Mouse (Mus musculus) erythroblast, embryonic 14.5 days (primary cell): Measurements from ENCODE around the gene Tmem236. TPM values are rescaled to one million over a fixed set of nuclear protein-coding genes. Genes with fewer than 3 reads are reported as not detected.

Source experiments
- H3K27me3 ChIP-seq: 2 replicates; pipeline ENCODE4 v1.6.1; 2012; ENCODE audit warnings: inconsistent platforms; ENCODE audit not compliant: control insufficient read depth
- H3K36me3 ChIP-seq: 2 replicates; pipeline ENCODE4 v1.6.1; 2012; ENCODE audit warnings: mild to moderate bottlenecking, inconsistent platforms; ENCODE audit not compliant: control insufficient read depth
- H3K4me1 ChIP-seq: 2 replicates; pipeline ENCODE4 v1.6.1; 2012; ENCODE audit warnings: inconsistent platforms; ENCODE audit not compliant: control insufficient read depth
- H3K4me3 ChIP-seq: replicated peaks from 2 replicates; pipeline ENCODE3; 2012; ENCODE audit warnings: moderate library complexity, mild to moderate bottlenecking, inconsistent platforms
- H3K9me3 ChIP-seq: 2 replicates; pipeline ENCODE4 v1.6.1; 2012; ENCODE audit warnings: low read length, inconsistent platforms, mixed read lengths; ENCODE audit not compliant: control insufficient read depth
- GATA1 ChIP-seq: IDR thresholded peaks from 2 replicates; pipeline ENCODE4 v1.6.1; 2012; ENCODE audit warnings: low read length, inconsistent platforms, mixed read lengths
- TAL1 ChIP-seq: IDR thresholded peaks from 3 replicates; pipeline ENCODE4 v1.6.1; 2012; ENCODE audit warnings: low read length, inconsistent platforms, mixed read lengths
- polyA plus RNA-seq: library from polyadenylated mRNA; stranded (reverse); fragments of >175 nt; gene quantifications from 2 replicates; pipeline ENCODE4 v1.2.3, GENCODE M21; 2012

The Tmem236 gene
- polyA plus RNA-seq, 1 experiment: not detected

DNA sequence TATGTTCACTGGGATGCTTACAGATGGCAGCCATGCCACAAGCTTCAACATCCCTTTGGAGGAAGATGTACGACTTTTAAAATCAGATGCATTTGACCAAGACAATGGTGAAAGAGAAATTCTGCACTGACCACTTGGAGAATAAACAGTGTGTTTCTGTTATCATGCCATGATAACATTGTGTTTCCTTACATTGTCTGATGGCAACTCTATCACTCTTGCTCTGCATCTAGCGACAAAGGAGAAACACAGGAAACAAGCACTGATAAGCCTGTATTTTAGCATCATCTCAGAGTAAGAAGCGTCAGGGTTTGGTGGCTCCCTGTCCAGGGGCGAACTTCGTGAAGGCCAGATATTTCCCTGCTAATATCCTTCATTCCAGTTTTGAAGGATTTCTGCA is 61.0 kb downstream of the Tmem236 start:
- Histone ChIP-seq H3K36me3 (no peaks in the 10 kb centered on the region), H3K27me3 (no peaks in the 10 kb centered on the region)
- TF ChIP-seq GATA1 (no peak), TAL1 (no peak)

DNA sequence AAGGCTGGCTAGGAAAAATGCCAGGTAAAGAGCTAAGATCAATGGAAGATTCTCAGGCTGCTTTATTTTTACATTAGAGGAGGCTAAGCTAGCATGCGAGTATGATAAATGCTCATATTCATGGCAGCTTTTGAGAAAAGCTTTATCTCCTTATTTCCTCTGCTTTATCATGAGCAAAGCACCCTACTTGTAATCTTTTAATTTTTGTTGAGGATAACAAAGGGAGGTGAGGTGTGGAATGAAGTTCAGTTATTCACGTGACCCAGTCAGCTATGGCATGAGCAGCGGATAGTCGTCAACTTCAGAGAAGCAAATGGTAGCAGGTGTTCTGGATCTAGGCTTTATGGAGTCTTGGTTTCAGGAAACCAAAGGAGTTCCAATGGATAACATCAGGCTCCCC is 62.6 kb downstream of the Tmem236 start:
- Histone ChIP-seq H3K27me3 (no peaks in the 10 kb centered on the region), H3K36me3 (no peaks in the 10 kb centered on the region), H3K9me3 (no peaks in the 10 kb centered on the region), H3K4me3 (no peak overlapping the region), H3K4me1 (no peaks in the 10 kb centered on the region)
- TF ChIP-seq TAL1: no peak
- TF ChIP-seq GATA1: no peak

More for the DNA sequence above, 61.0 kb downstream of the Tmem236 start:
- Histone ChIP-seq H3K4me1 (no peaks in the 10 kb centered on the region), H3K9me3 (no peaks in the 10 kb centered on the region), H3K4me3 (no peak overlapping the region)

DNA sequence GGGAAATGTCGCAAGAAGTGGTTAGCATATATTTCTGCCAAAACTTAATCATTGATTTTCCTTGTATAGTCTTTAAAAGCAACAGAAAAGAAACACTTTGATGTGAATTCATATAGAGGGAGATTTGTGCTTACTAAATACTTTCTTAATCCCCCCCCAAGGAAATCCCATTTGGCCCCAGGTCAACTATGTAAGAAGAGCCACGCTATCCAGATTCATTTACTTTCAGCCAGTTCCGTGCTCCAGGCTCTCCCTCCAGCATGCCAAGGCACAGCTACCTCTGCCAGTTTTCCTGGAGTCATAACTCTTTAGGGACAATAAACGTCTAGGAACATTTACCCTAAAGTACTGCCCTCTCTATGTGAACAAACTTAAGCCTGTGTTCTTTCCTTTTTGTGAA is 63.4 kb downstream of the Tmem236 start:
- Histone ChIP-seq H3K27me3 (no peaks in the 10 kb centered on the region), H3K4me3 (no peak overlapping the region), H3K4me1 (no peaks in the 10 kb centered on the region), H3K9me3 (no peaks in the 10 kb centered on the region), H3K36me3 (no peaks in the 10 kb centered on the region)
- no peak for TF ChIP-seq TAL1
- no peak for TF ChIP-seq GATA1

DNA sequence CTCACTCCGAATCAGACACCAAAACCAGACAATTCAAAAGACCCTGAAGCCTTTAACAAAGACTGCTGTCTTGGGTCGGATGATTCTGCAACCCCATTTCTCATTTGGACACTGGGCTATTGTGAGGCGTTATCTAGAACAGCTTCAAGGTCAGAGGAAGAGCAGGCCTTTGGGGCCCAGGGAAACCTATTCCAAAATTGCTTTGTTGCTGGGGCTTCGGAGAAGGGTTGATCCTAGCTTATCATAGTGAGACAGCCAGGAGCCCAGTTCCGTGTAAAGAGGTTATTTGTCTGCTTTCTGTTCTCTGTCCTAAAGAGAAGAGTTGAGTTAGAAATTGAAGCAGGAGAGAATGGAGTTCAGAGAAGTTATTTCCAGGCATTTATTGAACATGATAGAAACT is 64.8 kb downstream of the Tmem236 start:
- Histone ChIP-seq H3K36me3 (no peaks in the 10 kb centered on the region), H3K4me3 (no peak overlapping the region), H3K9me3 (no peaks in the 10 kb centered on the region), H3K27me3 (no peaks in the 10 kb centered on the region), H3K4me1 (no peaks in the 10 kb centered on the region)
- TF ChIP-seq TAL1 (no peak), GATA1 (no peak)

DNA sequence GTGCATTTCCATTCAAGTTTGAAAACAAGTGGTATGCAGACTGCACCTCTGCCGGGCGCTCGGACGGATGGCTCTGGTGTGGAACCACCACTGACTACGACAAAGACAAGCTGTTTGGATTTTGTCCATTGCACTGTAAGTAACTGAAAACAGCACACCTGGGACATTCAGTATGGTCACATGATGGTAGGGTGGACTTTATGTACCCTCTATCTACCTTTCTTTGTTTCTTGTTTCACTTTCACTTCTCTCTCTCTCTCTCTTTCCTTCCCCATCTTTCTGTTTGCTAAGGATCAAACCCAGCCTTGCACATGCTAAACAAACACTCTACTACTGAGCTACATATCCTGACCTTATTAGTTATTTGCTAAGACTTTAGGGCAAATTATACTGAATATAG is 69.8 kb downstream of the Tmem236 start:
- TF ChIP-seq GATA1 (no peak), TAL1 (no peak)
- no peak overlapping the region for H3K4me3 ChIP-seq

DNA sequence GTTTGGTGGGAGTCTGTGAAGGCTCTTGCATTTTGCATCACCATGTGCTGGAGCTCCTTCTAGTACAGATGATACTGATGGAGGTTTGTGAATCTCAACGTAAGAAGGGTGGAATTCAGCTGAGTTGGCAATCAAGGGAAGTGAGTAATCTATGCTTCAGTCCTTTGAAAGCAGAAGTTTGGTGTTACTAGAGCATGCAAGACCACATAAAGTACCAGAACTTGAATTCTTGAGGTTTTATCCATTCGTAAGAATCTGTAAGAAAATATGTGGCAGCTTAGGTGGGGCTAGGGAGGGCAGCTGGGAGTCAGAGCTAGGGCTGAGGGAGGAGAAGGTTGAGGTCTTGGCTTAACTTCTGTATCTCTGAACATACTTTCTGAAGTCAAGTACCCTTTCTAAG is 70.3 kb downstream of the Tmem236 start:
- H3K36me3 ChIP-seq: no peaks in the 10 kb centered on the region
- H3K27me3 ChIP-seq: no peaks in the 10 kb centered on the region
- H3K4me3 ChIP-seq: no peak overlapping the region
- H3K9me3 ChIP-seq: no peaks in the 10 kb centered on the region
- no peak for TF ChIP-seq TAL1
- TF ChIP-seq GATA1: no peak
- H3K4me1 ChIP-seq: no peaks in the 10 kb centered on the region

More for the DNA sequence above, 69.8 kb downstream of the Tmem236 start:
- no peaks in the 10 kb centered on the region for H3K36me3 ChIP-seq
- H3K4me1 ChIP-seq: no peaks in the 10 kb centered on the region
- no peaks in the 10 kb centered on the region for H3K27me3 ChIP-seq
- no peaks in the 10 kb centered on the region for H3K9me3 ChIP-seq

DNA sequence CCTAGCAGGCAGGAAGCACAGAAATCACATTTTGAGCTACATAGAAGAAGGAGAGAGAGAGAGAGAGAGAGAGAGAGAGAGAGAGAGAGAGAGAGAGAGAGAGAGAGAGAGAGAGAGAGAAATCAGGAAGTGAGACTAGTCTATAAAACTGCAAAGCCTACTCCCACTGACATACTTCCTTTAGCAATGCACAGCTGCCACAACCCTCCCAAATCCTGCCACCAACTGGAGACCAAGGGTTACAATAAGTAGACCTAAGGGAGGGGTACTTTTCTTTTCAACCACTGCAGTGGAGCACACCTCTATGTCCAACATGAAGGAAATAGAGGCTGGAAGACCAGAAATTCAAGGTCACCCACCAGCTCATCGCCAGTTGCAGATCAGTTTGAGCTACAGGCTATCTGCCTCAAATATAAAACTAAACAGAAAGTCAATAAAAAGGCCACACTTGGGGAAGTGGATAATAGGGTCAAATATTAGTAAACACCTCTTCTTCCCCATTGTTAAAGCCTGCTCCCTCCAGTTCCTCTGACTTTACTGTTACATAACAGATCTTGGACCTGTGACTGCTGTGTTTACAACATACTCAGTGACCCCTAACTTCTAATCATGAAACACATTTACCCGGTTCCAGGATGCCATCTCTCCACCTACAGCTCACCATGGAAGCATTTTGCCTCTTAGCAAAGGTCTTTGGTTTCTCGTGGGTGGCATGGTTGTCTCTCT is 75.7 kb downstream of the Tmem236 start:
- Histone ChIP-seq H3K27me3 (no peaks in the 10 kb centered on the region), H3K9me3 (no peaks in the 10 kb centered on the region), H3K4me3 (no peak overlapping the region), H3K36me3 (no peaks in the 10 kb centered on the region), H3K4me1 (no peaks in the 10 kb centered on the region)
- TF ChIP-seq TAL1 (no peak), GATA1 (no peak)

DNA sequence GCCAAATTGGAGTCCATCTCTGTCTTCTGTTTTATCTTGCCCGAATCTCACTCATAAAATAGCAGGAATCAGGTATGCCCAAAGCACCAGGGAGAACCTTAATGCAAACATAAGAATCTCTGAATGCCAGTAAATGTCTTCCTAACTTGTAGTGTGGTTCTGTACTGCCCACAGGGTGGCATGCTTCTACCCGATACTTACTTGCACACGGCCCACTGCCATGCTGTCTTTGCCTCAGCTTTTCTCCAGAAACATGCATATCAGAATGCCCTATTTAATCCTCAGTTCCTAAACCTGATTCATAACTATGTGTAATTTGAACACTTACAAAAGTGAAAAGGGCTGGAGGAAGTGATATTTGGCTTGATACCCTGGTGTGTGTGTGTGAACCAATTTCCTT is 77.6 kb downstream of the Tmem236 start:
- TF ChIP-seq GATA1 (no peak), TAL1 (no peak)
- H3K4me3 ChIP-seq: no peak overlapping the region
- H3K9me3 ChIP-seq: no peaks in the 10 kb centered on the region

DNA sequence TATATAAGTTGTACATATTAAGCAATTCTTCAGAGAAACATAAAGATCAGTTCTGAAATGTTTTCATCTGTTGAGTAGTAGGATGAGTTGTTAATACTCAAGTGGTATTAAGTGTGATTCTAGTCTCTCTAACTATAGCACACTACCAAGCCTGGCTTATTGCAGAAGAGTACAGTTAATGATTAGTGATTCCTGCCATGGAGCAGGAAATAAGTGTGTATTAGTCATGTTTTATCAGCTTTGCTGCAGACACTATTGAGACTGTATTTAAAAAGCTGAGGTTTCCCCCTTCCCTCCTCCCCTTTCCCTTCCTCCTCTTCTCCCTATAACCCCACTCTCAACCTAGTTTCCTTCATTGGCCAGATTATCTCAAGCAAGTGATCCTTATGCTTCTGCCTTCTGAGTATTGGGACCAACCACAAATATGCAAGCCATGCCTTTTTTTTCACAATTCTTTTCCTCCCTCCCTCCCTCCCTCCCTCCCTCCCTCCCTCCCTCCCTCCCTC is 84.1 kb downstream of the Tmem236 start:
- Histone ChIP-seq H3K36me3 (no peaks in the 10 kb centered on the region), H3K9me3 (no peaks in the 10 kb centered on the region), H3K4me3 (no peak overlapping the region), H3K27me3 (no peaks in the 10 kb centered on the region), H3K4me1 (no peaks in the 10 kb centered on the region)
- no peak for TF ChIP-seq GATA1
- TF ChIP-seq TAL1: no peak

More for the DNA sequence above, 77.6 kb downstream of the Tmem236 start:
- H3K36me3 ChIP-seq: no peaks in the 10 kb centered on the region
- H3K4me1 ChIP-seq: no peaks in the 10 kb centered on the region
- H3K27me3 ChIP-seq: no peaks in the 10 kb centered on the region

DNA sequence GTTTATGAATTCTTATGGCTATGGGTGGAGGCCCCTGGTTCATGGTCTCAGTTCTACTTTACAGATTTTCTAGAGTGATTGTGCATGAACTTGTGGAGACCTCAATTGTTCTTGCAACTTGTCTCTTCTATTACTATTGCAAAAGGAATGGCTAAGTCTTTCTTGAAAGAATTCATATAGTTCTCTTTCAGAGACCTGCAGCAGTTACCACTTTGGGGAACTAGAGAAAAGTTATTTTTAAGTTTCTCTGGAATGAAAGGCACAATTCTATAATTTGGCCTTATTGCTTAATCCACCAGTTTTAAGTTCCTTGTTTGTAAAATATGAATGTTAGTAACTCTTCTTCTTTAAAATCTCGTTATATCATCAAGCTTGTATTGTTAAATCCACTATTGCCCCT is 87.8 kb downstream of the Tmem236 start:
- TF ChIP-seq TAL1: no peak
- TF ChIP-seq GATA1: no peak
- no peaks in the 10 kb centered on the region for H3K27me3 ChIP-seq
- H3K36me3 ChIP-seq: no peaks in the 10 kb centered on the region
- no peak overlapping the region for H3K4me3 ChIP-seq
- H3K4me1 ChIP-seq: no peaks in the 10 kb centered on the region
- H3K9me3 ChIP-seq: no peaks in the 10 kb centered on the region
